Mouse (Mus musculus) T-helper 2 cell (primary cell): ENCODE data around the gene Frat1.
"Not testable (repeated sequence)": the region's sequence is repeated elsewhere in the genome, so short reads cannot be mapped to it uniquely, and the experiment has no call there.

Experiments used
- in situ Hi-C: fragments of 300-600 bp; cut with MboI, MseI; formaldehyde crosslinking; loops from one replicate; pipeline ENCODE4 v1.15.1; 2025; ENCODE audit warnings: high pct_unique_total_duplicates

Frat1 gene

GRCm38 (mm10) chr19:41842196-41842595 lies 12.4 kb downstream of the Frat1 start:
- in situ Hi-C loops = no loop called here

- in situ Hi-C loops = no loop called here
Measured at GRCm38 (mm10) chr19:41842706-41843105, 12.9 kb downstream of the Frat1 start.

DNA sequence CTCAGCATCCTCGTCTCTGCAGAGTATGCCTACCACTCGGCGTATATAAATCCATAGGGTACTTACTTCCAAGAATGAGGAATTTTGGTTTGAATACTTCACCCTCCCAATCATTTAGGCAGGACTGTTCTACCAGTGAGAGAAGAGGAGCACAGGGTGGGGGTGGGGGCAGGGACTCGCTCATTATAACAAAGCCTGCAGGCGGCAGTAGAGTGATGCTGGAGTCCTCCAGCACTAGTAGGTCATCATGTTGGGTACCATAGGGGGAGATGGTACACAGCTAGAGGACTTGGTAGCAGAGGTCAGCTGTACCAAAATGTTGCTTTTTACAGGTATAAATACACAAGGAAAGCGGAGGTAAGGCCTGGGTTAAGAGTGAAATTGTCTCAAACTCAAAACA lies 14.6 kb downstream of the Frat1 start:
- in situ Hi-C loops = no loop called here

DNA sequence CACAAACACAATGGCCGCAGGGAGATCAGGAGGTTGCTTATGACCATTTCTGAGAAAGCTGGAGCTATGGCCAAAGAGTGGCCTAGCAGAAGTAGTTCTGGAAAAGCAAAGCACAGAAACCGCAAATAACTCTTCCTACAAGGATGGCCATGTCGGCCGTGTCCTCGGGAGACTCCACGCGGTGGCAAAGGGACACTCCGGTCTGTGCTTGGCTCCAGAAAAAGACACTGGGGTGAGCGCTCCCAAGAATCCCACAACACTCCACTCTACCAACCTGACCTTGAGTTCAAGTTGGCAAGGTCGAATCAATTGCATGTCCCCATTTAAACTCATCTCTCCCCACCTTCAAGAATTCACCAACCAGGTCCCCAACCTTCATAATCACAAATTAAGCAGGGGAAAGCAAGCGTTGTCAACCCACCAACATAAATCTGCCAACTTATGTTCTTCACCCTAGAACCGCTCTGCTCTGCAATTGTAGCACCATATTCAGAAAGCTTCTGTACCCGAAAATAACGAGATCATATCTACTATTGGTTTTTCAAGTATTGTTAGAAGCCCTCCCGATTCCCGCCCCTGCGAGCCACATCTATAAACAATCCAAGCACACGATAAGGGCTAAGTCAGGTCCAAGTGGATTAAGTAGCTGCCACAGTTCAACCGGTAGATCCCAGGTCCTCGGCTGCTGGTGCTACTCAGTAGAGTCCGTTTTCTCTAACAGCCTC lies 16.8 kb downstream of the Frat1 start:
- in situ Hi-C loops = no loop called here

GRCm38 (mm10) chr19:41847091-41847581 lies 17.4 kb downstream of the Frat1 start:
- in situ Hi-C loops = no loop called here

DNA sequence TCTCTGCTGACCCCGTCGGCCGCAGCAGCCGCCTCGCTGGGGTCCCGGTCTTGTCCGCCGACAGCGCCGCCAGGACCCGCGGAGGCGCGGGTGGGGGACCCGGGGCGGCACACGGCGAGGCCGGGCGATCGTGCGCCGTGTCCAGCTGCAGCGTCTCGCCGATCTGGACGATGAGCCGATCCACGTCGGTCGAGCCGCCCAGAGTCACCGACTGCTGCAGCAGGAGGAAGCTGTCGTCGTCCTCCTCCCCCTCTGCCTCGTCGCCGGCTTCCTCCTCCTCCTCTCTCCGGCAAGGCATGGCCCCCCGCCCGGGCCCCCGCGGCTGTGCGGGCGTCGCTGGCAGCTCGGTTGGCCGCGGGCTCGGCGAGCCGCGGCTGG lies 17.8 kb downstream of the Frat1 start:
- in situ Hi-C loops = not testable (repeated sequence)

DNA sequence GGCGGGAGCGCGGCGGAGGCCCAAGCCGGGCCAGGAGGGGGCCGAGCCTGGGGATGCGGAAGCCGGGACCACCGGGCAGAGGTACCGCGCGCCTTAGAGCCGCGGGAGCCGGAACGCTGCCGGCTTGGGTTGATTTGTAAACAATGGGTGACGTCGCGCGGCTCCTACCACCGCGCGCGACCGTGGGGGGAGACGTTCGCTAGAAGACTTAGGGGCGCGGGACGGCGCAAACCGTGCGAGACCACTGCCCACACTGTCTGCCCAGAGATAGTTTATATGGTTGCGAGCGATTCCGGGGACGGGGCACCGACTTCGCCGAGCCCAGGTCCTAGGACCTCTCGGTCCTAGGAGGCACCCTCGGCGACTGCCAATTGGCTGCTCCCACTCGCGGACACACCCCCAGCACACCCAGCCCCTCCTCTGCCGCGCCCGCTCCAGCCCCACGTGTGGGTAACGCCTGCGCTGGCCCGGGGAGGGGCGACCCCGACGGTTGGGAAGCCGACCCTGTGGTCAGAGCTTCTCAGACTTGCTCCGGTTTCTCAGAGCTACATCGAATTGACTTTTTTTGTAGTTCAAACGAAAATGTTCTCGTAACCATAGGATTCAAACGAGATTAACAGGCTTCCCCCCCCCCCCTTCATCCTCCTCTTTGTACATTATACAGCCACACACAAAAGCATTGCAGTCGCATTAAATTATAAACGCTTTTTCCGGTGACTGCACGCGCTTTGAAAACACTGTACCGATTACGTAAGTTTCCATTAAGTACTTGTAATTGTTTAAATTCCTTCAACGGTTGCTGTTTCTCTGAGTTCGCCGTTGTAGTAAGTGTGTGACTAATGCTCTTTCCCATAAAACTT lies 18.5 kb downstream of the Frat1 start, which contains the start of gene Frat2:
Gene Frat2, minus strand, starts transcription at position 141 of the 860 bp plus-strand sequence.
- in situ Hi-C loops = no loop called here

- in situ Hi-C loops = no loop called here
Measured at GRCm38 (mm10) chr19:41850021-41850718, 20.4 kb downstream of the Frat1 start.

DNA sequence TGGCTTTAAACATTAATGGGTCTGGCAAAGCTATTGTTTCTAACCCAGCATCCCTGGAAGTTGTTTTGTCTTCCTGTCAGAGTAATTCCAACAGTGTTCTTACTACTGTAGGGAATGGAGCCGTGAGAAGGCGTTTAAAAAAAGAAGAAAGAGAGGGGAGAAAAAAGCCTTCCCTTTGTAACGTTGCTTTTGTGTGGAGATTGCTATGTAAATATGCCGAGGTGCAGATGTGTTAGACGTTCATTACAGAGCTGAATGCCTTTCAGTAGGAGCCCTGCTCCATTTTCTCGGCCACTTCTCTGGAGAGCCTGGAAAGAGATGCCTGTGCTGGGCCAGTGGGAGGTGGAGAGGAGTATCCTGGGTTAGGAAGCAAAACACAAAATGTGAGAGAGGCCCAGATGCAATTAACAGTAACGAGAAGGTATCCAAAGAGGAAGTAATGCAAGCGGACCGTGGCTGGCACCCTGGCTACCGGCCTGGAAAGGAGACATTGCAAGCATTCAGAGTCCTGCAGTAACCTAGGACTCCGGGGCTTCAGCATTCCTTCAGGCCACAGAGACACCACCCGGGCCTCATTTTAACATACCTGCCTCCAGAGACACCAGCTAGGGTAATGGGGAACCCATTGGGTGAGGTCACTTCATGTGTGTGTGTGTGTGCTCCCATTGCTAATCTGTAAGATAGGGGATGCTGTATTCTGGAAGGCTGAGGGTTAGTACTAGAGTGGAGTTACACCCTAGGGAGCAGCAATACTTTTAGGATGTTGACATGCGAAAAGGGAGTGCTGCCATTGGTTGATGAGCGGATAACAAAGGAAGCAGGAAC lies 21.2 kb downstream of the Frat1 start:
- in situ Hi-C loops = no loop called here

- in situ Hi-C loops = no loop called here
Measured at GRCm38 (mm10) chr19:41852423-41852822, 22.7 kb downstream of the Frat1 start.

DNA sequence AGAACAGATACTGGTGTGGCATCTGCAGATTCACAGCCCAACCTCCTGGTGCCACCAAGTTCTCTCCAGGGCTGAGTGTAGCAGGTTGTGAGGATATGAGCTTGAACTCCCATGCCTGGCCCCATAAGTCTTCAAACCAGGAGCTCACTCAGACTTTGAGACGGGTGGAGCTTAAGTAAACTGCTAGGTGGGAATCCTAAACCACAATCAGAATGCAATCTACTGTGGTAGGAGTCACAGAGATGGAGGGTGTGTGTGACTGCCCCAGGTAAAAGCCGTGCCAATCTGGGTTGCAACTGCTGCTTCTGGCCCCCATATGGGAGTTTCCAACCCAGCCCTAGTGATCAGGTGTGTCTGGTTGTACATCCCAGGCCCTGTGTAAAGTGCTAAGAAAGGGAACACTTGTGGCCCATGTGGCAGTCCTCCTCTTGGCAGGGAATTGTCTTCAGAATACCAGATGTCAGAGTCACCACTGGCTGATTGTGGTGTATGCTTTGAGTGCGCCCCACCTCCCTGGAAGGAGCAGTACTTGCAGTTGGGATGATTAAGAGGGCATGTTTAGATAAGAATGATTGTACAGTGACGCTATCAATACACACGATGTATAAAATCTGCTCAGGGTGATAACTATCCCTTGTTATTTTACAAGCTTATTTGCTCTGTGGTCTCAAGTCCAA lies 27.5 kb downstream of the Frat1 start:
- in situ Hi-C loops = no loop called here

GRCm38 (mm10) chr19:41857816-41858310 lies 28.1 kb downstream of the Frat1 start:
- in situ Hi-C loops = no loop called here

- in situ Hi-C loops = no loop called here
Measured at GRCm38 (mm10) chr19:41866707-41867106, 36.9 kb downstream of the Frat1 start.

- in situ Hi-C loops = no loop called here
Measured at GRCm38 (mm10) chr19:41869296-41869695, 39.5 kb downstream of the Frat1 start.

DNA sequence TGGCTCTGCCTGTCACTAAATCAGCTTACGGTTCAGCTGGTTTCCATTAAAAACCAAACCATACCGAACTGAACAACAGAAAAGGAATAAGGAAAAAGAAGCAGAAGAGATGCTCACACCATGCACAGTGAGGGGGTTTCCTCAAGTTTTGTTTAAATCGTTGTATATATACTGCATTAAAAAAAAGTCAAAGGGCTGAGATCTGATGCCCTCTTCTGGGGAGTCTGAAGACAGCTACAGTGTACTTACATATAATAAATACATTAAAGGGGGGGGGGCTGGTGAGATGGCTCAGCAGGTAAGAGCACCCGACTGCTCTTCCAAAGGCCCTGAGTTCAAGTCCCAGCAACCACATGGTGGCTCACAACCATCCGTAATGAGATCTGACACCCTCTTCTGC lies 40.2 kb downstream of the Frat1 start:
- in situ Hi-C loops = not testable (repeated sequence)

DNA sequence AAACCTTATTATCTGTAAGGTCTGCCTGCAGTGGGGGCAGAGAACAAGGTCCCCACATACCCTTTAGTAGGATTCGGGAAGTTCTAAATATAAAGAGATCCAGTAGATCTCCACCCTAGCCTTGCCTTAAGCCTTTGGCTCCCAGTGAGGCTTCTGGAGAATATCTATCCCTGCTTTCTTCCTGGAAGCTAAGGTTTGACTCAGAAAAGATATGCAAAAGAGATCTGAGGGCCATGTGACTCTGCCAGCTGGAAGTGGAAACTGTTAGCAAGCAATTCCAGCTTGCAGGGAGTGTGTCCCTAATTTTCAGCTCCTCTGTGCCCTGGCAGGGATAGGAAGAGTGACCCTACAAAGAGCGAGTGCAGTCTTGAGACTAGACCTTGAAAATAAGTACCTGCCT lies 42.5 kb downstream of the Frat1 start:
- in situ Hi-C loops = no loop called here

- in situ Hi-C loops = no loop called here
Measured at GRCm38 (mm10) chr19:41874356-41874755, 44.6 kb downstream of the Frat1 start.

DNA sequence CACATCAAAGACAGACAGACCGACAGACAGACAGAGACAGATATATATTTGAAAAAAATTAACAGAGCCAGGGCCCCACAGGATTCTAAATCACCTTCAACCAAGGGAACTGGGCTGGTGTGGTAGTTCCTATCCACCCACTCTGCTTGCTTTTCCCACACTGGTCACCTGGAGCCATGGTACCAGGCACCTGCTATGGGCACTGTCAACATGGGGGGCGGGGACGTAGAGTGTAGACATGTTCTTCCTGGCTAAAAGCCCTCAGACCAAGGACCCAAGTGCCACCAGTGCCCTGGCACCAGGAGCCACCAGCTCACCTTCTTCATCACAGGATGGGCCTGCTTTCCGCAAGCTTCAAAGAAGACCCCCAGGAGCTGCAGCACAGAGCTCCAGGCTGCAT lies 52.1 kb downstream of the Frat1 start:
- in situ Hi-C loops = no loop called here
